Mouse (Mus musculus): Measurements from ENCODE around the gene Qprt.
A peak's percentile ranks its signal among the peaks of the same experiment; 100 is the strongest.

Qprt gene

DNA sequence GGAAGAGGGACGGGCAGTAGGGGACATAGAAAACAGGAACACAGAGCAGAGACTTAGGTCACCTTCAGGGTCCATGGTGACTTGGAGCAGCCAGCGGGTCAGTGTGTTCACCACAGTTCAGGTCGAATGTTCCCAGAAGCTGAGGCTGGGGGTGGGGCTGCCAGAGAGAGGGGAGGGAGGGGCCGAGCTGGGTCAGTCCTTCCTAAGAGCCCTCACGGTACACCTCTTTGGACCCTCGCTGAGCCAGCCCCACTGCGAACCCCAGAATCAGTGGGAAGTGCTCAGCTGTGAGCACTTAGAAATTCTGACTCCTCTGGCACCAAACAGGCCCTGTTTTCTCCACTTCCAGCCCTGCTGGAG lies at the start of gene Qprt:
Gene Qprt (minus strand): TSS at position 316 of the 360 bp plus-strand sequence.
- no peak for DNase-seq (ENCODE audit: low read depth, low spot score)

DNA sequence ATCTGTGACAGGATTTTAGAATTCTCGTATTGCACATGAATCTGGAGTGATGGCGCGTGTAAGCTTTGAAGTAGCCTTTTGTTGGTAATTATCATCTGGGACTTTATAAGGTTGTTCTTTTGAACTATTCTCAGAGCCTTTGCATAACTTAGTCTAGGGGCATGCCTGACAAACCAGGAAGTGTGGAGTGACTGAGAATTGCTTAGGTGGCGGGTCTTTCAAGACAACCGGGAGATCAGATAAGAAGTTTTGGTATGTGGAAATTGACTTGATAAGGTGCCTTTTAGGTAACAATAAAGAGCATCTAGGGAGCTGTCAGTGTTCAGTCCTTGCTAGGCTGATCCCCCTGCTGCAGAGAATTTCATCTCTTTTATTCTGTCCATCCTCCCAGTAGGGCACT lies 44.5 kb upstream of the Qprt start:
- no peak for DNase-seq (ENCODE audit: low read depth, low spot score)

DNA sequence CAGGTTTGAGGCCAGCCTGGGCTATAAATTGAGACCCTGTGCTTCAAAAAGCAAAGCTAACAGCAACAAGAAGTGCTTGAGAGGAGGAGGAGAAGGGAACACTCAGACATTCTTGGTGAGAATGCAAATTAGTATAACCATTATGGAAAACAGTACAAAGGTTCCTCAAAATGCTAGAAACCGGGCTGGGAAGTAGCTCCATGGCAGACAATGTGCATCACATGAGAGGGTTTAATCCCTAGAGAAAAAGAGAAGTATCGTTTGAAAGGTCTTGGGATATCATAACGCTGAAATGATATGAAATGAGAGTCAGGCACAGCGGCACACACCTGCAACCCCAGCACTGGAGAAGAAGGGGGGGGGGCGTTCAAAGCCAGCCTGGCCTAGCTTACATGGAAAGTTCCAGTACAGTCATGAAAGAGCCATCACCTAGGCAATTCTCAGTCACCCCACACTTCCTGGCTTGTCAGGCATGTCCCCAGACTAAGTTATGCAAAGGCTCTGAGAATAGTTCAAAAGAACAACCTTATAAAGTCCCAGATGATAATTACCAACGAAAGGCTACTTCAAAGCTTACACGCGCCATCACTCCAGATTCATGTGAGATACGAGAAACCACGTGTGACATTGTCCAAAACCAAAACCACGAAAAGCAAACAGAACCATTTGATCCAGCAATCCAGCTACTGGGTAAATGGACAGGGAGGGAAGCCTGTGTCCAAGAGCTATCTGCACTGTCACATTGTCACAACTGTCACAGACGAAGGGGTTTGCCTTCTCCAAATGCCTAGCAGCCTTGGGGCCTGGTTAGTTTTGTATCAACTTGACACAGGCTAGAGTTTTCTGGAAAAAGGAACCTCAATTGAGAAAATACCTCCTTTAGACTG lies 43.8 kb upstream of the Qprt start:
- no peak for DNase-seq (ENCODE audit: low read depth, low spot score)

GRCm38 (mm10) chr7:127164002-127164401 lies 42.0 kb upstream of the Qprt start:
- DNase-seq (ENCODE audit: low read depth, low spot score) = no peak

DNA sequence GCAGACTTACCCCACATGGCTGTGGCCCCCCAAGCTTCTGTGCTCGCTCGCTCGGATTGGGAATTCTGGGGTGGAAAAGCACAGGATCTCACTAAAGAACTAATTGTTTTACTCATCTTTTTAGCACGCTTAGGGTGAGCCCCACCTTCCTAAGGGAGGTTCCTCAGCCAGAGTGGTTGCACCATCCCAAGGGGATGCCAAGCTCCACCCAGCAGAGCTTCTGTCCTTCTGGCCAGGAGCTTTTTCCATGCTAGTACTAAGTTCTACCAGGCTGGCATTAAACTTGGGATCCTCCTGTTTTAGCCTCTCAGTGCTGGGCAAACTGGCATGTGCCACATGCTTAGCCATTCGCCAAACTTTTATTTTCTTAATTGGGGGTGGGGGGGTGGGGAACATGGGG lies 40.5 kb upstream of the Qprt start:
- no peak for DNase-seq (ENCODE audit: low read depth, low spot score)

GRCm38 (mm10) chr7:127157548-127157947 lies 35.5 kb upstream of the Qprt start:
- no peak for DNase-seq (ENCODE audit: low read depth, low spot score)

GRCm38 (mm10) chr7:127153477-127153876 lies 31.5 kb upstream of the Qprt start:
- DNase-seq (ENCODE audit: low read depth, low spot score) = peak; percentile 11

DNA sequence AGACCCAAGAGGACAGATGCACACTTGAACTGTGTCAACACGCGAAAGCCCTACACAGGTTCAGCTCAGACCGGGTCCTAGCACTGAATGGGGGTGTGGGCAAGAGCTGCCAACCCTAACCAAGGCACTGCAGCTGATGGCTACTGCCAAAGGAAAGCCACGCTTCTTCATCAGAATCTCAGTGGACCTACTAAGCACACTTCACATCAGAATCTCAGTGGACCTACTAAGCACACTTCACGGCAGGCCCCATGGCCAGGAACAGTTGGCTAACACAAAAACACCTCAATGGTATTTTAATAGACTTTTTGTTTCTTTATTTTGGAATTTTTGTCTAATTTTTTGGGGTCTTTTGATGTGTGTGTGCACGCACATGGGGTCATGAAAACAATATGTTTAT lies 30.4 kb upstream of the Qprt start:
- no peak for DNase-seq (ENCODE audit: low read depth, low spot score)

- DNase-seq (ENCODE audit: low read depth, low spot score) = no peak
Observed at GRCm38 (mm10) chr7:127147901-127148300, 25.9 kb upstream of the Qprt start.

- DNase-seq (ENCODE audit: low read depth, low spot score) = no peak
Observed at GRCm38 (mm10) chr7:127146267-127146603, 24.2 kb upstream of the Qprt start.

DNA sequence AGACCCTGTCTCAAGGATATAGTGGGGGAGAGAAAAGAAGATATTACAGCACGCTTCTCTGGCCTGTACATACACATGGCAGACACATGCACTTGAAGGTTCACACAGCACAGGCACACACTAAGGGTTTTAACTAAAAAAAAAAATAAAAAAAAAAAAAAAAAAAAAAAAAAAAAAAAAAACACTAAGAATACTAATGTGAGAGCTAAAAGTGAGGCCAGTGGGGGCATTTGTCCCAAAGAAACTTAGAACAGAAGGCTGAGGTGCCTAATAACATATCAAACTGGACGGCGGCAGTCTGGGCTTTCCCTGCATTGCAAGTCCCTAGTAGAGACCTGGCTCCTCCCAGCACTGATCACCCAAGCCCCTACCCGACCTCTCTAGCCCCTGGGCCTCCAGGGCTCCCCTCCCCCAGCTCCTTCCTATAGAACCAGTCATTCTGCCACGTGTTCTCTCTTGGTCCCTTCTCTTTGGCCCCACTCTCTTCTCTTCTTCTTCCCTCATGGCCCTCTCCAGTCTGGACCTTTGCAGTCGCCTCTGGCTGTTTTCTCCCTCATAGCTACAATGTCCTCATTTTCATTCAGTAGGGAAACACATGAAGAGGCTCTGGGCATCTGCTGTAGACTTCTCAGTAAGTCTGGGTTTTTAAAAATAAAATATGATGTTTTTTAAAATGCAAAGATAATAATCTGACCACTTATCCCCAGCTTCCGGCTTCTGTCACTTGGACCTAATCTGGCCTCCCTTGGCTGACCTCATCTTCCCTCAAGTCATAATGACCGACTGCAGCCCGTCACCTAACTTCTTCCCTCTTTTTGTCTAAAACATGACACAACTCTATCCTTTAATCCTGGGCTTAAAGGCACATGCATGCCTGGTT lies 23.6 kb upstream of the Qprt start:
- no peak for DNase-seq (ENCODE audit: low read depth, low spot score)

GRCm38 (mm10) chr7:127144412-127144811 lies 22.4 kb upstream of the Qprt start:
- DNase-seq (ENCODE audit: low read depth, low spot score) = no peak

DNA sequence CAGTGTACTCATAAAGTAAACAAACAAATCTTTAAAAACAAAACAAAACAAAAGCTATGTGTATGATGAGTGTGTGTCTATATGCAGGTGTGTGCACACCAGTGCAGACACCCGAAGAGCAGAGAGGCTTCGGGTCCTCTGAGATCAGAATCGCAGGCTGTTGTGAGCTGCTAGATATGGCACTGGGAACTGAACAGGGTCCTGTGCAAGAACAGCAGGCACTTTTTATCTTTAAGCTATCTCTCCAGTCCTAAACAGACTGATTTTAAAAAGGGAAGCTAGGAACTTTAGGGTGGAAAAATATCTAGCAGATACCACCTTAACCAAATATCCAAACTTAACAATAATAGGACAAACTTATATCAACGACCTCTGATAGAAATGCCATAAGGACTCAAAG lies 20.6 kb upstream of the Qprt start:
- DNase-seq (ENCODE audit: low read depth, low spot score) = no peak

DNA sequence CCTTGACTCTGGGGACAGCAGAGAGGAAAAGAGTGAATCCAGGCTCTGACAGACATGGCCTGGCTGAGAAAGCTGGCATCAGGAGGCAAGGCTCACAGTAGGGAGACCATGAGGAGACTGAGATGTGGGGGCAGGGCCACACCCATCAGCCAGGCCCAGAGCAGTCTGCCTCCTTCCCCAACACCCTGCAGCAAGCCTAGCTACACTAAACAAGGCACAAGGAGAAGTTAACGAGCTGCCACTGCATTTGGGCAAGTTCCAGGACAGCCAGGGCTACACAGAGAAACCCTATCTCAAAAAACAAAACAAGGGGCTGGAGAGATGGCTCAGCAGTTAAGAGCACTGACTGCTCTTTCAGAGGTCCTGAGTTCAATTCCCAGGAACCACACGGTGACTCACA lies 20.2 kb upstream of the Qprt start:
- DNase-seq (ENCODE audit: low read depth, low spot score) = no peak

DNA sequence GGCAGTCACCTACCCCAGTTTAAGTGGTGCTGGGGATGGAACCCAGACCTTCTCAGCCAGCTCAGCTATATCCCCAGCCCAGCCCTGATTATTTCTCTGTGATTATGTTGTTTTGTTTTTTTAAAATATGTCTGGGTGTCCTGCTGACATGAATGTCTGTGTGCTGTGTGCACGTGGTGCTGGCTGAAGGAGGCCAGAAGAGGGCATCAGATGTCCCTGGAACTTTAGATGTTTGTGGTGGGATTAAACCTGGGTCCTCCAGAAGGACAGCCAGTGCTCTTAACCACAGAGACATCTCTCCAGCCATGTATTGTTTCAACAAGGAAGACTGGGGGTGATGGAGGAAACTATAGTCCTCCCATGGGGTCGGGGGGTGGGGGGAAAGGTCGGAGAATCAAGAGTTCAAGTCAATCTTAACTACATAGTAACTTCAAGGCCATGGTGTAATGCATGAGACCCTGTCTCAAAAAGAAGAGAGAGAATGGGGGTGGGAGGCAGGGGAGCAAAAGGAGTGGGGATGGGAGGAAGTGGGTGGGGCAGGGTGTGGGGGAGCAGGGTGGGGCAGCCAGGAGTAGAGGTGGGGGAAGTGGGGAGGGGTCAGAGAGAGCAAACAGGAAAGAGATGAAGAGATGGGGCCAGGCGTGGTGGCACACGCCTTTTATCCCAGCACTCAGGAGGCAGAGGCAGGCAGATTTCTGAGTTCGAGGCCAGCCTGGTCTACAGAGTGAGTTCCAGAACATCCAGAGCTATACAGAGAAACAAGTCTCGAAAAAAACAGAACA lies 18.8 kb upstream of the Qprt start:
- no peak for DNase-seq (ENCODE audit: low read depth, low spot score)

- no peak for DNase-seq (ENCODE audit: low read depth, low spot score)
Observed at GRCm38 (mm10) chr7:127139562-127139961, 17.5 kb upstream of the Qprt start.

- DNase-seq (ENCODE audit: low read depth, low spot score) = no peak
Observed at GRCm38 (mm10) chr7:127139100-127139499, 17.1 kb upstream of the Qprt start.

GRCm38 (mm10) chr7:127137262-127138017 lies 15.4 kb upstream of the Qprt start, which contains the start of gene Spn:
TSS of gene Spn (minus strand) at chr7:127137823.
- DNase-seq (ENCODE audit: low read depth, low spot score) = no peak

DNA sequence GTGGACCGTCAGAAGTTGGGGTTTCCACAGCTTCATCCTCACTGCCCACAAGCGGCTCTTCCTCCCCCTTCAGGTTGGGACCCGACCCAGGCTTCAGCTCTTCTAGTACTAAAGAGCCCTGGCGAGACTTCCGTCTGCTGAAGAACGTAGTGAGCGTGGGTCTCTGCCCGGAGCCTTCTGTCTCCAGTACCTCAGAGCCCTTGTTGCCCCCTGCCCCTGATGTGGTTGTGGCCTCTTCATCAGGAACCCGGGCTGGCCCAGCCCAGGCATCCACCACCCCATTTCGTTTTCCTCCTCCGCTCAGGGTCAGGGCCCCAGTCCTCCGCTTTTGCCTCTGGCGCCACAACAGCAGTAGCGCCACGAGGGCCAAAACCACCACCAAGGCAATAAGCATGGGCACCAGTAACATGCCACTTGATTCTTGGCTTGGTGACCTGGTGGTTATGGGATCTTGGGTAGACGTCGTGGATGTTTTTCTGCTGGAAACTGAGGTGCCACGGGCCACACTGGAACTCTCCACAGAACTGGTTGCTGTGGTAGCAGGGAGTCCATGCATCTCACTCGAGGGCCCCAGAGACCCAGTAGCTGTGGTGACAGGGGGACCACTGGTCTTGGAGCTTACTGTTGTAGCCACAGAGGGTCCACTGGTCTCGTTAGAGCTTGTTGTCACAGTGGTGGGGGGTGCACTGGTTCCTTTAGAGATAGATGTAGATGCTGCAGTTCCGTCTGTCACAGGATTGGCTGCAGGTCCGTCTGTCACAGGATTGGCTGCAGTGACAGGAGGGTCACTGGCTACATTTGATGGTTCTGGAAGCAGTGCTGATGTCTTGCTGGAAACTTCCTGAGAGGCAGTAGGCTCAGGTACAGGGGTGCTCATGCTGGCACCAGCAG lies 14.4 kb upstream of the Qprt start:
- no peak for DNase-seq (ENCODE audit: low read depth, low spot score)

DNA sequence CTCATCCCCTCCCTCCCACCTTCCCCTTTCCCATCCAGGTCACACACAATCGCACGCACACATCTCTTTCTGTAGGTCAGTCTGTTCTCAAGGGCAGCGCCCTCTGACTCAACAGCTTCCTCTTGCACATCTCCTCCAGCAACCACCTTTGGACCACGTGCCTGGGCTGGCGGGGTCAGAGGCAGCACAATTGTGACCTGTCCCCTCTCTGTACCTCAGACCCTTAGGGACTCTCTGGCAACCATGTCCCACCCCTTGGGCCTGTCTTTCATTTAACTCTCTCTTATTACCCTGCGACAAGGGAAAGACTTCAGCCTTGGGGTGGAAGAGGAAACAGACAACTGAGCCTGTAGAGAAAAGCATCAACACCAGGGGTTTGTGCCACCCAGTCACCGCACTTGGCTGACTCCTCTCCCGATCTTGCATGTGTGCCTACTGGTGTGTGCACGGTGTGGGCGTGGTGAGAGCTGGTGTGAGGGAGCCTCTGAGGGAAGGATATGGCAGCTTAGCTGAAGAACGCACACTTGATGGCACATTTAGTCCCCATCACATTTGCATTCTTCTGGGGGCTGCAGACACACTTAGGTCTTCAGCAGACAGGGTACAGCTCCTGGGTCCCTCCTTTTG lies 12.9 kb upstream of the Qprt start:
- peak; percentile 43 for DNase-seq (ENCODE audit: low read depth, low spot score)
